Mouse (Mus musculus): ENCODE measurements at regions not wholly inside any gene's neighbourhood (a gene's known extent, or its start where the extent isn't known, plus 50 kb on each side); places are given as distances from the start of the nearest gene placed in this dataset.

GRCm38 (mm10) chr10:126386430-126386829 is 420.5 kb downstream of the Lrig3 start:
- Histone ChIP-seq H3K27ac (ENCODE audit: control insufficient read depth, low read depth, low read length) (no peak overlapping the region), H3K79me2 (ENCODE audit: control insufficient read depth, insufficient read depth, low read length, poor library complexity) (no peaks in the 10 kb centered on the region), H3K27me3 (ENCODE audit: control insufficient read depth in 1 of 2, insufficient read depth in 2 of 2, low read length in 2 of 2) (no peaks in the 10 kb centered on the region), H3K36me3 (ENCODE audit: control insufficient read depth in 1 of 2, insufficient read depth in 2 of 2, low read length in 2 of 2) (no peaks in the 10 kb centered on the region), H3K9me3 (replicated peaks; ENCODE audit: insufficient read depth, low read length) (no peaks in the 10 kb centered on the region), H3K9ac (ENCODE audit: control insufficient read depth, low read depth, low read length, poor library complexity, severe bottlenecking) (no peak overlapping the region), H3K4me3 (ENCODE audit: control insufficient read depth in 1 of 2, insufficient read depth in 1 of 2, low read depth in 2 of 2, low read length in 2 of 2) (no peak overlapping the region), H3K4me1 (ENCODE audit: control insufficient read depth in 1 of 2, insufficient read depth in 2 of 2, low read length in 2 of 2) (no peaks in the 10 kb centered on the region)
- TF ChIP-seq CTCF (IDR thresholded peaks at IDR 0.05 in 2 of 3, conservative IDR thresholded peaks at IDR 0.05 in 1 of 3; ENCODE audit: control insufficient read depth in 1 of 3, insufficient read depth in 1 of 3, low read depth in 2 of 3, low read length in 3 of 3, poor library complexity in 1 of 3, severe bottlenecking in 1 of 3) (peak; percentile 8 to 33 (median 30); a peak in 4 of 6 replicates), RAD21 (IDR thresholded peaks at IDR 0.05; ENCODE audit: low read depth, low read length) (no peak)
- peak; percentile 2 for DNase-seq (ENCODE audit: low read depth, low spot score)

- Histone ChIP-seq H3K9ac (ENCODE audit: control insufficient read depth, low read depth, low read length, poor library complexity, severe bottlenecking) (no peak overlapping the region), H3K27me3 (ENCODE audit: control insufficient read depth in 1 of 2, insufficient read depth in 2 of 2, low read length in 2 of 2) (no peaks in the 10 kb centered on the region), H3K9me3 (replicated peaks; ENCODE audit: insufficient read depth, low read length) (no peaks in the 10 kb centered on the region), H3K27ac (ENCODE audit: control insufficient read depth, low read depth, low read length) (no peak overlapping the region), H3K4me1 (ENCODE audit: control insufficient read depth in 1 of 2, insufficient read depth in 2 of 2, low read length in 2 of 2) (no peaks in the 10 kb centered on the region), H3K36me3 (ENCODE audit: control insufficient read depth in 1 of 2, insufficient read depth in 2 of 2, low read length in 2 of 2) (no peaks in the 10 kb centered on the region), H3K4me3 (ENCODE audit: control insufficient read depth in 1 of 2, insufficient read depth in 1 of 2, low read depth in 2 of 2, low read length in 2 of 2) (no peak overlapping the region), H3K79me2 (ENCODE audit: control insufficient read depth, insufficient read depth, low read length, poor library complexity) (no peaks in the 10 kb centered on the region)
- TF ChIP-seq BHLHE40 (IDR thresholded peaks at IDR 0.05; ENCODE audit: borderline replicate concordance, low read depth, low read length) (no peak), CTCF (IDR thresholded peaks at IDR 0.05 in 2 of 3, conservative IDR thresholded peaks at IDR 0.05 in 1 of 3; ENCODE audit: control insufficient read depth in 1 of 3, insufficient read depth in 1 of 3, low read depth in 2 of 3, low read length in 3 of 3, poor library complexity in 1 of 3, severe bottlenecking in 1 of 3) (no peak), RCOR1 (IDR thresholded peaks at IDR 0.05; ENCODE audit: low read depth, low read length) (no peak), JUND (IDR thresholded peaks at IDR 0.05; ENCODE audit: low read depth, low read length) (no peak), ZC3H11A (IDR thresholded peaks at IDR 0.05; ENCODE audit: low read depth, low read length) (no peak), HCFC1 (IDR thresholded peaks at IDR 0.05; ENCODE audit: low read depth, low read length) (no peak), ELF1 (IDR thresholded peaks at IDR 0.05; ENCODE audit: low read depth, low read length) (no peak), POLR2AphosphoS5 (IDR thresholded peaks at IDR 0.05; ENCODE audit: borderline replicate concordance, low read depth, low read length) (no peak)
- DNase-seq (ENCODE audit: low read depth, low spot score) = no peak
Measured at GRCm38 (mm10) chr10:126385644-126386043, 419.7 kb downstream of the Lrig3 start.

GRCm38 (mm10) chr10:126380381-126380780 is 414.4 kb downstream of the Lrig3 start:
- Histone ChIP-seq H3K9ac (ENCODE audit: control insufficient read depth, low read depth, low read length, poor library complexity, severe bottlenecking) (no peak overlapping the region), H3K4me1 (ENCODE audit: control insufficient read depth in 1 of 2, insufficient read depth in 2 of 2, low read length in 2 of 2) (no peaks in the 10 kb centered on the region), H3K36me3 (ENCODE audit: control insufficient read depth in 1 of 2, insufficient read depth in 2 of 2, low read length in 2 of 2) (no peaks in the 10 kb centered on the region), H3K79me2 (ENCODE audit: control insufficient read depth, insufficient read depth, low read length, poor library complexity) (no peaks in the 10 kb centered on the region), H3K4me3 (ENCODE audit: control insufficient read depth in 1 of 2, insufficient read depth in 1 of 2, low read depth in 2 of 2, low read length in 2 of 2) (no peak overlapping the region), H3K9me3 (replicated peaks; ENCODE audit: insufficient read depth, low read length) (no peaks in the 10 kb centered on the region), H3K27ac (ENCODE audit: control insufficient read depth, low read depth, low read length) (no peak overlapping the region), H3K27me3 (ENCODE audit: control insufficient read depth in 1 of 2, insufficient read depth in 2 of 2, low read length in 2 of 2) (no peaks in the 10 kb centered on the region)
- TF ChIP-seq POLR2AphosphoS5 (IDR thresholded peaks at IDR 0.05; ENCODE audit: borderline replicate concordance, low read depth, low read length) = no peak
- TF ChIP-seq ZC3H11A (IDR thresholded peaks at IDR 0.05; ENCODE audit: low read depth, low read length) = no peak
- TF ChIP-seq POLR2A (IDR thresholded peaks at IDR 0.05; ENCODE audit: control insufficient read depth in 1 of 2, insufficient read depth in 1 of 2, low read depth in 1 of 2, low read length in 2 of 2, poor library complexity in 1 of 2) = no peak
- TF ChIP-seq TBP (IDR thresholded peaks at IDR 0.05; ENCODE audit: low read depth, low read length) = no peak
- no peak for TF ChIP-seq MEF2A (IDR thresholded peaks at IDR 0.05; ENCODE audit: extremely low read depth, insufficient replicate concordance, low read depth, low read length, poor library complexity, severe bottlenecking)
- TF ChIP-seq BHLHE40 (IDR thresholded peaks at IDR 0.05; ENCODE audit: borderline replicate concordance, low read depth, low read length) = no peak
- TF ChIP-seq E2F4 (IDR thresholded peaks at IDR 0.05; ENCODE audit: borderline replicate concordance, low read depth, low read length) = no peak
- TF ChIP-seq GATA1 (IDR thresholded peaks at IDR 0.05; ENCODE audit: low read depth, low read length) = no peak
- no peak for TF ChIP-seq RAD21 (IDR thresholded peaks at IDR 0.05; ENCODE audit: low read depth, low read length)
- TF ChIP-seq GABPA (IDR thresholded peaks at IDR 0.05; ENCODE audit: low read depth, low read length) = no peak
- no peak for TF ChIP-seq TAL1 (IDR thresholded peaks at IDR 0.05; ENCODE audit: low read length)
- no peak for TF ChIP-seq MXI1 (IDR thresholded peaks at IDR 0.05; ENCODE audit: low read depth, low read length)
- no peak for TF ChIP-seq ETS1 (IDR thresholded peaks at IDR 0.05; ENCODE audit: low read depth, low read length)
- no peak for DNase-seq (ENCODE audit: low read depth, low spot score)

Data from MEL (cell line).